Comparison of ENCODE assay signal across 26 mouse cellular contexts in the genomic region with DNA sequence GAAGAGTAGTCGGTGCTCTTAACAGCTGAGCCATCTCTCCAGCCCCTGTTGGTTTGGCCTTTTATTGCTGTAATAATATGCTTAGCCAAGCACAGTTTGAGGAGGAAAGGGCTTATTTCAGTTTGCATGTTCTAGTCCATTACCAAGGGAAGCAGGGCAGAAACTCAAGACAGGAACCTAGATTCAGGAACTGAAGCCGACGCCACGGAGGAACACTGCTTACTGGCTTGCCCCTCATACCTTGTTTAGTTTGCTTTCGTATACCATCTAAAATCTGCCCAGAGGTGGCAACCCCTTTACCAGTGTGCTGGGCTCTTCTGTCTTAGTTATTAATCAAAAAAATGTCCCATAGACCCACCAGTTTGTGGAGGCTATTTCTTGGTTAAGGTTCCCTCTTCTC. TPM values are rescaled to one million over a fixed set of nuclear protein-coding genes. Genes with fewer than 3 reads are reported as not detected.
DNase-seq lines count a peak whose midpoint lies in the region; ATAC-seq and TF ChIP-seq lines count a peak whose summit lies in the region.
"Had no signal": no experiment of that assay in that cellular context is flagged by ENCODE, and none has a peak within 500 bp of the region (broad histone marks: within the 10 kb centered on the region; RNA-seq: fewer than 3 reads in every experiment).

No protein-coding gene starts in this region.

- no peaks in the 10 kb centered on the region for H3K36me3 ChIP-seq in liver, embryonic 12.5 days
- no peaks in the 10 kb centered on the region for H3K36me3 ChIP-seq in liver, embryonic 11.5 days (ENCODE audit: control insufficient read depth, insufficient read depth, low read length)
- H3K36me3 ChIP-seq in midbrain, embryonic 10.5 days, result no peaks in the 10 kb centered on the region
- H3K36me3 ChIP-seq: embryonic facial prominence, embryonic 12.5 days; embryonic facial prominence, embryonic 15.5 days; heart, embryonic 13.5 days; hindbrain, embryonic 12.5 days; hindbrain, embryonic 15.5 days had no signal

- no peaks in the 10 kb centered on the region for H3K9me3 ChIP-seq in liver, embryonic 12.5 days (replicated peaks)
- H3K9me3 ChIP-seq in liver, embryonic 11.5 days (ENCODE audit: control insufficient read depth, low read length), result no peaks in the 10 kb centered on the region
- no peaks in the 10 kb centered on the region for H3K9me3 ChIP-seq in midbrain, embryonic 10.5 days (replicated peaks)
- H3K9me3 ChIP-seq: embryonic facial prominence, embryonic 12.5 days; embryonic facial prominence, embryonic 15.5 days; heart, embryonic 13.5 days; hindbrain, embryonic 12.5 days; hindbrain, embryonic 15.5 days had no signal

- no peak overlapping the region for H3K9ac ChIP-seq in liver, embryonic 12.5 days
- H3K9ac ChIP-seq in liver, embryonic 11.5 days (ENCODE audit: low read depth, low read length), result no peak overlapping the region
- H3K9ac ChIP-seq: embryonic facial prominence, embryonic 12.5 days; embryonic facial prominence, embryonic 15.5 days; forebrain, postnatal 0 days; heart, embryonic 13.5 days; hindbrain, embryonic 12.5 days; hindbrain, embryonic 15.5 days had no signal

- TF ChIP-seq POLR2A in bone marrow, adult 2 months (IDR thresholded peaks at IDR 0.05; ENCODE audit: borderline replicate concordance, control insufficient read depth, low read depth, low read length), result no peak

- no peak for DNase-seq in liver, embryonic 11.5 days (ENCODE audit: low spot score)
- peak; percentile 10 for DNase-seq in A20 (ENCODE audit: low read depth, low spot score)
- DNase-seq in midbrain, embryonic 10.5 days (ENCODE audit: low spot score), result no peak
- DNase-seq: adrenal gland, postnatal 10 days; adrenal gland, postnatal 36 days; cerebellum, adult 11 months; cerebellum, adult 2 months; cerebellum, adult 9-11 months; cerebellum, postnatal 25 days; forebrain, postnatal 0 days; gastrocnemius, adult 2 months; gastrocnemius, postnatal 25 days had no signal

- H3K4me3 ChIP-seq in liver, embryonic 12.5 days, result no peak overlapping the region
- no peak overlapping the region for H3K4me3 ChIP-seq in liver, embryonic 11.5 days (ENCODE audit: low read depth, low read length)
- H3K4me3 ChIP-seq in bone marrow, adult 2 months (replicated peaks; ENCODE audit: control insufficient read depth, low read depth, low read length), result no peak overlapping the region
- no peak overlapping the region for H3K4me3 ChIP-seq in midbrain, embryonic 10.5 days
- H3K4me3 ChIP-seq: embryonic facial prominence, embryonic 12.5 days; embryonic facial prominence, embryonic 15.5 days; gastrocnemius, adult 2 months; heart, embryonic 13.5 days; hindbrain, embryonic 12.5 days; hindbrain, embryonic 15.5 days had no signal

- H3K4me2 ChIP-seq in liver, embryonic 12.5 days, result no peak overlapping the region
- H3K4me2 ChIP-seq in liver, embryonic 11.5 days, result no peak overlapping the region
- H3K4me2 ChIP-seq: embryonic facial prominence, embryonic 12.5 days; embryonic facial prominence, embryonic 15.5 days; heart, embryonic 13.5 days; hindbrain, embryonic 12.5 days; hindbrain, embryonic 15.5 days had no signal

- H3K4me1 ChIP-seq in liver, embryonic 12.5 days, result peaks cover 73% of the 10 kb centered on the region
- H3K4me1 ChIP-seq in liver, embryonic 11.5 days (replicated peaks; ENCODE audit: control insufficient read depth, insufficient read depth, low read length), result peaks cover 24% of the 10 kb centered on the region
- peaks cover 6% of the 10 kb centered on the region for H3K4me1 ChIP-seq in bone marrow, adult 2 months (ENCODE audit: control insufficient read depth, insufficient read depth, low read length)
- H3K4me1 ChIP-seq in midbrain, embryonic 10.5 days, result no peaks in the 10 kb centered on the region
- H3K4me1 ChIP-seq: embryonic facial prominence, embryonic 12.5 days; hindbrain, embryonic 12.5 days; hindbrain, embryonic 15.5 days had no signal

- no peaks in the 10 kb centered on the region for H3K27me3 ChIP-seq in liver, embryonic 12.5 days (replicated peaks)
- H3K27me3 ChIP-seq in liver, embryonic 11.5 days (replicated peaks; ENCODE audit: control insufficient read depth, insufficient read depth, low read length), result no peaks in the 10 kb centered on the region
- H3K27me3 ChIP-seq in midbrain, embryonic 10.5 days (ENCODE audit: low read depth, poor library complexity, severe bottlenecking), result no peaks in the 10 kb centered on the region
- H3K27me3 ChIP-seq: embryonic facial prominence, embryonic 12.5 days; embryonic facial prominence, embryonic 15.5 days; heart, embryonic 13.5 days; hindbrain, embryonic 12.5 days; hindbrain, embryonic 15.5 days had no signal

- WGBS in liver, embryonic 12.5 days (ENCODE audit: insufficient replicate concordance), result 78% methylated on average over 5 of the region's 5 CpGs
- 86% methylated on average over 5 of the region's 5 CpGs for WGBS in liver, embryonic 11.5 days
- WGBS in bone marrow, adult 2 months, result 66% methylated on average over 5 of the region's 5 CpGs
- WGBS in midbrain, embryonic 10.5 days, result 94% methylated on average over 5 of the region's 5 CpGs

- ATAC-seq in liver, embryonic 12.5 days, result no peak
- no peak for ATAC-seq in liver, embryonic 11.5 days (replicated peaks; ENCODE audit: low FRiP score)
- ATAC-seq in megakaryocyte, adult 5-6 weeks (ENCODE audit: poor library complexity, severe bottlenecking), result peak; percentile 71
- ATAC-seq: forebrain, embryonic 14.5 days; forebrain, postnatal 0 days had no signal

- no peak for TF ChIP-seq CTCF in bone marrow, adult 2 months (IDR thresholded peaks at IDR 0.05; ENCODE audit: control insufficient read depth, insufficient read depth, low read length)

- 0 out of 2 replicates have a peak overlapping the region, but pooled peaks have one; percentile 10 for H3K27ac ChIP-seq in liver, embryonic 12.5 days
- no peak overlapping the region for H3K27ac ChIP-seq in liver, embryonic 11.5 days (ENCODE audit: low read depth, low read length)
- H3K27ac ChIP-seq in bone marrow, adult 2 months (ENCODE audit: control insufficient read depth, insufficient read depth, low read depth, low read length, poor library complexity), result peak overlapping the region; percentile 25; the same call in 1 of the 2 replicates
- H3K27ac ChIP-seq in midbrain, embryonic 10.5 days (replicated peaks), result no peak overlapping the region
- H3K27ac ChIP-seq: embryonic facial prominence, embryonic 12.5 days; embryonic facial prominence, embryonic 15.5 days; gastrocnemius, adult 2 months; heart, embryonic 13.5 days; hindbrain, embryonic 12.5 days; hindbrain, embryonic 15.5 days had no signal

RNA-seq across cellular contexts. Expression of gene Cnih3, which starts 25.3 kb away (rescaled TPM):
- polyA plus RNA-seq in liver, embryonic 12.5 days (2016; fragmentation: Nextera tagmentation; extraction: Ambion mirVana), result 0.05 TPM in 2 replicates
- 0.12 TPM in 1 of 2 replicates, not detected in the other for polyA plus RNA-seq in liver, embryonic 11.5 days (2014; fragmentation: Nextera tagmentation; extraction: Ambion mirVana)
- 2.7 TPM in 1 of 2 replicates, not detected in the other for polyA plus RNA-seq in bone marrow, adult 2 months (2011; ENCODE audit: insufficient read depth, insufficient read length, low replicate concordance, missing spikeins)
- total RNA-seq in megakaryocyte, adult 5-6 weeks (2015), result not detected in 2 replicates
- total RNA-seq in megakaryocyte, adult 5-6 weeks (2017), result not detected in 2 replicates
- 0.60 and 1.1 TPM in 2 replicates for polyA plus RNA-seq in midbrain, embryonic 10.5 days (2016; fragmentation: Nextera tagmentation; extraction: Ambion mirVana)
- total RNA-seq: adrenal gland, adult 18-20 months; adrenal gland, postnatal 10 days; adrenal gland, postnatal 36 days; gastrocnemius, adult 2 months; gastrocnemius, postnatal 25 days; heart, adult 8-10 months; heart, postnatal 25 days; hematopoietic stem cell, adult 5-6 weeks had no signal
- polyA plus RNA-seq: heart, embryonic 16.5 days had no signal

Comparison
In these comparisons a context has a peak if more than half of its experiments do, and no peak if none do; other contexts are left out.
1. H3K27ac ChIP-seq: peak in liver, embryonic 12.5 days (single experiment) and bone marrow, adult 2 months (single experiment); none in liver, embryonic 11.5 days (single experiment) and midbrain, embryonic 10.5 days (single experiment).